Mouse (Mus musculus) E14TG2a.4 (cell line): ENCODE results near the gene Sarnp.

Experiments
- CTCF ChIP-seq: conservative IDR thresholded peaks from 2 replicates; pipeline ENCODE4 v1.5.1; 2014; ENCODE audit warnings: low read length
- NANOG ChIP-seq: IDR thresholded peaks from 2 replicates; pipeline ENCODE4 v1.6.1; 2014; ENCODE audit warnings: borderline replicate concordance, low read length, mixed read lengths

- no peak for TF ChIP-seq CTCF
- no peak for TF ChIP-seq NANOG
Observed at GRCm38 (mm10) chr10:128790398-128791124, 26.6 kb upstream of the Sarnp start, which contains the start of gene Mmp19.
